ENCODE assay signal across 30 mouse cellular contexts in genomic region chr11:22198406-22198805, GRCm38 (mm10).
DNase-seq lines count a peak whose midpoint lies in the region; ATAC-seq and TF ChIP-seq lines count a peak whose summit lies in the region.
"Had no signal": no experiment of that assay in that cellular context is flagged by ENCODE, and none has a peak within 500 bp of the region (broad histone marks: within the 10 kb centered on the region; RNA-seq: fewer than 3 reads in every experiment).

No protein-coding gene starts in this region.

- H3K27ac ChIP-seq in heart, adult 2 months: peak overlapping the region; percentile 77
- peak overlapping the region; percentile 29 to 59 for H3K27ac ChIP-seq in heart, embryonic 14.5 days (replicated peaks in 1 of 2; ENCODE audit: control insufficient read depth in 1 of 2, insufficient read depth in 1 of 2, low read depth in 2 of 2, low read length in 2 of 2)
- H3K27ac ChIP-seq: forebrain, embryonic 12.5 days; hindbrain, embryonic 13.5 days; kidney, embryonic 15.5 days; layer of hippocampus, adult 2 months; left cerebral cortex, adult 2 months; limb, embryonic 13.5 days; liver, embryonic 14.5 days; lung, embryonic 15.5 days; midbrain, embryonic 12.5 days; neural tube, embryonic 12.5 days had no signal

- H3K4me2 ChIP-seq in heart, embryonic 14.5 days (ENCODE audit: low read length): peak overlapping the region; percentile 37
- H3K4me2 ChIP-seq: forebrain, embryonic 12.5 days; hindbrain, embryonic 13.5 days; kidney, embryonic 15.5 days; limb, embryonic 13.5 days; lung, embryonic 15.5 days; midbrain, embryonic 12.5 days; neural tube, embryonic 12.5 days had no signal

- H3K9me3 ChIP-seq in heart, embryonic 14.5 days (ENCODE audit: control insufficient read depth, low read length): no peaks in the 10 kb centered on the region
- H3K9me3 ChIP-seq: embryonic facial prominence, embryonic 15.5 days; forebrain, embryonic 12.5 days; hindbrain, embryonic 13.5 days; kidney, embryonic 15.5 days; limb, embryonic 13.5 days; lung, embryonic 15.5 days; megakaryocyte, embryonic 14.5 days; midbrain, embryonic 12.5 days; neural tube, embryonic 12.5 days had no signal

- no peaks in the 10 kb centered on the region; the same call in 1 of the 2 replicates for H3K4me1 ChIP-seq in heart, adult 2 months (ENCODE audit: control insufficient read depth, insufficient read depth, low read length)
- peaks cover 4 to 11% of the 10 kb centered on the region in 2 experiments; a peak in 3 of 4 replicates for H3K4me1 ChIP-seq in heart, embryonic 14.5 days (ENCODE audit: control insufficient read depth in 2 of 2, insufficient read depth in 2 of 2, low read length in 2 of 2)
- H3K4me1 ChIP-seq: hindbrain, embryonic 13.5 days; megakaryocyte, embryonic 14.5 days; neural tube, embryonic 12.5 days had no signal

- H3K27me3 ChIP-seq in heart, adult 2 months (ENCODE audit: control insufficient read depth, insufficient read depth, low read length): no peaks in the 10 kb centered on the region
- H3K27me3 ChIP-seq in heart, embryonic 14.5 days (ENCODE audit: control insufficient read depth, insufficient read depth, low read length): no peaks in the 10 kb centered on the region
- H3K27me3 ChIP-seq: embryonic facial prominence, embryonic 15.5 days; forebrain, embryonic 12.5 days; hindbrain, embryonic 13.5 days; kidney, embryonic 15.5 days; limb, embryonic 13.5 days; lung, embryonic 15.5 days; megakaryocyte, embryonic 14.5 days; midbrain, embryonic 12.5 days; neural tube, embryonic 12.5 days had no signal

- no peaks in the 10 kb centered on the region for H3K79me2 ChIP-seq in heart, adult 2 months (replicated peaks; ENCODE audit: control insufficient read depth, insufficient read depth, low read length)

- no peak for DNase-seq in heart, adult 2 months
- DNase-seq in heart, postnatal 14 days: no peak
- DNase-seq in heart, postnatal 4 days: no peak
- peak; percentile 71 for DNase-seq in kidney, adult 9 months
- no peak for DNase-seq in kidney, postnatal 25 days
- peak; percentile 32 for DNase-seq in Muller cell, postnatal 12 days (ENCODE audit: inconsistent ontology term)
- no peak for DNase-seq in cerebellum, adult 18-20 months
- DNase-seq: adrenal gland, postnatal 25 days; cerebellum, adult 11-12 months; forebrain, postnatal 0 days; lung, postnatal 4 days; right cerebral cortex, adult 18-20 months; spleen, adult 18-20 months; thymus, adult 18-20 months; thymus, postnatal 25 days had no signal

- intact Hi-C loops in heart, adult 2 months (cut with DNase I): loop anchor here (5.0 kb wide), 1 partner anchor 41 kb away; no protein-coding TSS in a partner anchor
- intact Hi-C loops in heart, postnatal 14 days (cut with DNase I): loop anchor here (5.0 kb wide), 1 partner anchor 36 kb away; no protein-coding TSS in a partner anchor

- peak overlapping the region; percentile 25; the same call in 1 of the 2 replicates for H3K4me3 ChIP-seq in heart, adult 2 months
- no peak overlapping the region for H3K4me3 ChIP-seq in heart, embryonic 14.5 days (ENCODE audit: control insufficient read depth in 1 of 2, insufficient read depth in 1 of 2, low read depth in 1 of 2, low read length in 2 of 2)
- H3K4me3 ChIP-seq: embryonic facial prominence, embryonic 15.5 days; forebrain, embryonic 12.5 days; hindbrain, embryonic 13.5 days; kidney, embryonic 15.5 days; layer of hippocampus, adult 2 months; left cerebral cortex, adult 2 months; limb, embryonic 13.5 days; lung, embryonic 15.5 days; megakaryocyte, embryonic 14.5 days; midbrain, embryonic 12.5 days; myocyte; neural tube, embryonic 12.5 days had no signal

- 60% methylated on average over 6 of the region's 6 CpGs for WGBS in heart, adult 2 months
- WGBS in heart, embryonic 14.5 days: 68% methylated on average over 6 of the region's 6 CpGs

- TF ChIP-seq CTCF in heart, adult 2 months (IDR thresholded peaks at IDR 0.05): no peak

- ATAC-seq in heart, embryonic 14.5 days (ENCODE audit: insufficient number of reproducible peaks, insufficient read depth, low FRiP score, low read depth): no peak
- ATAC-seq: forebrain, postnatal 0 days; intestine, embryonic 16.5 days had no signal

- no peak for TF ChIP-seq POLR2A in heart, adult 2 months (IDR thresholded peaks at IDR 0.05; ENCODE audit: insufficient read depth, low read depth, low read length)

- no peak overlapping the region for H3K9ac ChIP-seq in heart, adult 2 months (ENCODE audit: low read depth, low read length)
- 0 out of 2 replicates have a peak overlapping the region, but pooled peaks have one; percentile 22 for H3K9ac ChIP-seq in heart, embryonic 14.5 days (ENCODE audit: low read length)
- H3K9ac ChIP-seq: embryonic facial prominence, embryonic 15.5 days; forebrain, embryonic 12.5 days; forebrain, postnatal 0 days; hindbrain, embryonic 13.5 days; kidney, embryonic 15.5 days; limb, embryonic 13.5 days; liver, embryonic 14.5 days; lung, embryonic 15.5 days; midbrain, embryonic 12.5 days; neural tube, embryonic 12.5 days had no signal

- H3K36me3 ChIP-seq in heart, adult 2 months (ENCODE audit: control insufficient read depth, insufficient read depth, low read length): no peaks in the 10 kb centered on the region
- H3K36me3 ChIP-seq in heart, embryonic 14.5 days (ENCODE audit: control insufficient read depth, insufficient read depth, low read length): no peaks in the 10 kb centered on the region
- H3K36me3 ChIP-seq: embryonic facial prominence, embryonic 15.5 days; forebrain, embryonic 12.5 days; hindbrain, embryonic 13.5 days; kidney, embryonic 15.5 days; limb, embryonic 13.5 days; lung, embryonic 15.5 days; midbrain, embryonic 12.5 days; neural tube, embryonic 12.5 days had no signal

- TF ChIP-seq EP300 in heart, adult 2 months (IDR thresholded peaks at IDR 0.05; ENCODE audit: insufficient read depth, low read depth, low read length): no peak

Comparison
In these comparisons a context has a peak if more than half of its experiments do, and no peak if none do; other contexts are left out.
1. DNase-seq: peak in kidney, adult 9 months (single experiment) and Muller cell, postnatal 12 days (single experiment); none in heart, adult 2 months (0 of 2), heart, postnatal 14 days (0 of 2), heart, postnatal 4 days (single experiment), kidney, postnatal 25 days (0 of 2) and cerebellum, adult 18-20 months (0 of 2).